Mouse (Mus musculus): Measurements from ENCODE around the gene Tln1. TPM values are rescaled to one million over a fixed set of nuclear protein-coding genes. Genes with fewer than 3 reads are reported as not detected.

Tln1 gene
- polyA plus RNA-seq, 1 experiment from 2014 or later: 55.9 TPM

- no peak for ATAC-seq (ENCODE audit: low FRiP score)
- peaks cover 45% of the 10 kb centered on the region for H3K27me3 ChIP-seq
- peak overlapping the region; percentile 47; the same call in 1 of the 2 replicates for H3K9ac ChIP-seq
- WGBS: 10% methylated on average over 22 of the region's 22 CpGs
- no peaks in the 10 kb centered on the region for H3K36me3 ChIP-seq (replicated peaks)
- H3K4me2 ChIP-seq: peak overlapping the region; percentile 60
- peak overlapping the region; percentile 36 for H3K4me3 ChIP-seq (replicated peaks)
- H3K4me1 ChIP-seq: peaks cover 17% of the 10 kb centered on the region
- H3K27ac ChIP-seq: no peak overlapping the region
- no peaks in the 10 kb centered on the region for H3K9me3 ChIP-seq
These were observed 54.4 kb downstream of the Tln1 start for GRCm38 (mm10) chr4:43507938-43508665.

- Histone ChIP-seq H3K27ac (no peak within 1 kb of the TSS), H3K36me3 (replicated peaks) (no peaks in the 10 kb centered on the region), H3K9ac (no peak within 1 kb of the TSS), H3K27me3 (peaks cover 47% of the 10 kb centered on the region), H3K4me2 (peak within 1 kb of the TSS; percentile 60; the same call in 1 of the 2 replicates), H3K4me1 (peaks cover 17% of the 10 kb centered on the region), H3K9me3 (no peaks in the 10 kb centered on the region), H3K4me3 (replicated peaks) (no peak within 1 kb of the TSS)
- WGBS: 59% methylated on average over 9 of the region's 9 CpGs
- ATAC-seq (ENCODE audit: low FRiP score): no peak
These were observed 55.8 kb downstream of the Tln1 start, which contains the start of gene Car9 for GRCm38 (mm10) chr4:43506536-43507185. Gene Car9, plus strand, starts transcription at chr4:43506966.

GRCm38 (mm10) chr4:43506074-43506473, 56.4 kb downstream of the Tln1 start:
- no peaks in the 10 kb centered on the region for H3K9me3 ChIP-seq
- H3K4me1 ChIP-seq: peaks cover 17% of the 10 kb centered on the region
- no peak overlapping the region for H3K27ac ChIP-seq
- no peak overlapping the region for H3K4me3 ChIP-seq (replicated peaks)
- H3K4me2 ChIP-seq: no peak overlapping the region
- H3K36me3 ChIP-seq (replicated peaks): no peaks in the 10 kb centered on the region
- ATAC-seq (ENCODE audit: low FRiP score): no peak
- H3K27me3 ChIP-seq: peaks cover 50% of the 10 kb centered on the region
- no peak overlapping the region for H3K9ac ChIP-seq
- WGBS: 66% methylated on average over 8 of the region's 8 CpGs

GRCm38 (mm10) chr4:43504269-43504668, 58.2 kb downstream of the Tln1 start:
- no peaks in the 10 kb centered on the region for H3K9me3 ChIP-seq
- peaks cover 19% of the 10 kb centered on the region for H3K4me1 ChIP-seq
- ATAC-seq (ENCODE audit: low FRiP score): no peak
- WGBS: 88% methylated on average over 4 of the region's 4 CpGs
- H3K36me3 ChIP-seq (replicated peaks): no peaks in the 10 kb centered on the region
- no peak overlapping the region for H3K4me2 ChIP-seq
- H3K9ac ChIP-seq: no peak overlapping the region
- H3K27ac ChIP-seq: no peak overlapping the region
- peaks cover 51% of the 10 kb centered on the region for H3K27me3 ChIP-seq
- no peak overlapping the region for H3K4me3 ChIP-seq (replicated peaks)

- H3K27me3 ChIP-seq: peaks cover 44% of the 10 kb centered on the region
- H3K4me3 ChIP-seq (replicated peaks): no peak overlapping the region
- H3K4me1 ChIP-seq: peaks cover 19% of the 10 kb centered on the region
- ATAC-seq (ENCODE audit: low FRiP score): no peak
- WGBS: 85% methylated on average over 6 of the region's 6 CpGs
- no peak overlapping the region for H3K27ac ChIP-seq
- H3K9ac ChIP-seq: no peak overlapping the region
- H3K4me2 ChIP-seq: no peak overlapping the region
- no peaks in the 10 kb centered on the region for H3K36me3 ChIP-seq (replicated peaks)
- H3K9me3 ChIP-seq: no peaks in the 10 kb centered on the region
These were observed 59.0 kb downstream of the Tln1 start for GRCm38 (mm10) chr4:43503506-43503905.

- Histone ChIP-seq H3K27me3 (peaks cover 39% of the 10 kb centered on the region), H3K4me3 (replicated peaks) (no peak overlapping the region), H3K9ac (no peak overlapping the region), H3K4me1 (peaks cover 19% of the 10 kb centered on the region), H3K27ac (no peak overlapping the region), H3K36me3 (replicated peaks) (no peaks in the 10 kb centered on the region), H3K9me3 (no peaks in the 10 kb centered on the region), H3K4me2 (no peak overlapping the region)
- 74% methylated on average over 2 of the region's 2 CpGs for WGBS
- ATAC-seq (ENCODE audit: low FRiP score): no peak
These were observed 59.5 kb downstream of the Tln1 start for GRCm38 (mm10) chr4:43503041-43503440.

GRCm38 (mm10) chr4:43499407-43500333, 62.8 kb downstream of the Tln1 start, which contains the start of gene Arhgef39:
Gene Arhgef39, minus strand, starts transcription at chr4:43499695.
- WGBS: 8% methylated on average over 50 of the region's 50 CpGs
- ATAC-seq (ENCODE audit: low FRiP score): peak; percentile 89
- Histone ChIP-seq H3K4me1 (peaks cover 40% of the 10 kb centered on the region), H3K9ac (peak within 1 kb of the TSS; percentile 65), H3K36me3 (replicated peaks) (peaks cover 28% of the 10 kb centered on the region; the same call in 1 of the 2 replicates), H3K27ac (peak within 1 kb of the TSS; percentile 54; the same call in 1 of the 2 replicates), H3K27me3 (peaks cover 14% of the 10 kb centered on the region), H3K9me3 (no peaks in the 10 kb centered on the region), H3K4me2 (peak within 1 kb of the TSS; percentile 68), H3K4me3 (replicated peaks) (peak within 1 kb of the TSS; percentile 59)

GRCm38 (mm10) chr4:43498983-43499382, 63.5 kb downstream of the Tln1 start:
- peaks cover 47% of the 10 kb centered on the region for H3K4me1 ChIP-seq
- H3K4me3 ChIP-seq (replicated peaks): peak overlapping the region; percentile 59
- no peak overlapping the region for H3K27ac ChIP-seq
- peak; percentile 39; the same call in 1 of the 2 replicates for ATAC-seq (ENCODE audit: low FRiP score)
- H3K27me3 ChIP-seq: peaks cover 14% of the 10 kb centered on the region
- peak overlapping the region; percentile 65 for H3K9ac ChIP-seq
- WGBS: 20% methylated on average over 8 of the region's 8 CpGs
- peaks cover 28% of the 10 kb centered on the region; the same call in 1 of the 2 replicates for H3K36me3 ChIP-seq (replicated peaks)
- H3K9me3 ChIP-seq: no peaks in the 10 kb centered on the region
- H3K4me2 ChIP-seq: peak overlapping the region; percentile 68

- no peaks in the 10 kb centered on the region for H3K9me3 ChIP-seq
- H3K27me3 ChIP-seq: peaks cover 14% of the 10 kb centered on the region
- ATAC-seq (ENCODE audit: low FRiP score): no peak
- H3K4me3 ChIP-seq (replicated peaks): peak overlapping the region; percentile 59
- H3K36me3 ChIP-seq (replicated peaks): peaks cover 28% of the 10 kb centered on the region; the same call in 1 of the 2 replicates
- H3K4me1 ChIP-seq: peaks cover 49% of the 10 kb centered on the region
- no peak overlapping the region for H3K27ac ChIP-seq
- peak overlapping the region; percentile 68 for H3K4me2 ChIP-seq
- 81% methylated on average over 4 of the region's 4 CpGs for WGBS
- H3K9ac ChIP-seq: peak overlapping the region; percentile 65; the same call in 1 of the 2 replicates
These were observed 64.5 kb downstream of the Tln1 start for GRCm38 (mm10) chr4:43497946-43498345.

- peaks cover 28% of the 10 kb centered on the region; the same call in 1 of the 2 replicates for H3K36me3 ChIP-seq (replicated peaks)
- no peak for ATAC-seq (ENCODE audit: low FRiP score)
- WGBS: 88% methylated on average over 8 of the region's 8 CpGs
- no peaks in the 10 kb centered on the region for H3K9me3 ChIP-seq
- H3K4me1 ChIP-seq: peaks cover 49% of the 10 kb centered on the region
- H3K4me2 ChIP-seq: peak overlapping the region; percentile 68
- H3K9ac ChIP-seq: no peak overlapping the region
- H3K27ac ChIP-seq: no peak overlapping the region
- H3K4me3 ChIP-seq (replicated peaks): no peak overlapping the region
- H3K27me3 ChIP-seq: peaks cover 14% of the 10 kb centered on the region
These were observed 65.1 kb downstream of the Tln1 start for GRCm38 (mm10) chr4:43497405-43497804.

GRCm38 (mm10) chr4:43496587-43496986, 65.9 kb downstream of the Tln1 start:
- Histone ChIP-seq H3K4me3 (replicated peaks) (no peak overlapping the region), H3K27me3 (peaks cover 8% of the 10 kb centered on the region; the same call in 1 of the 2 replicates), H3K9me3 (no peaks in the 10 kb centered on the region), H3K36me3 (replicated peaks) (peaks cover 28% of the 10 kb centered on the region; the same call in 1 of the 2 replicates), H3K4me1 (peaks cover 49% of the 10 kb centered on the region), H3K27ac (no peak overlapping the region), H3K9ac (no peak overlapping the region), H3K4me2 (no peak overlapping the region)
- no peak for ATAC-seq (ENCODE audit: low FRiP score)
- WGBS: 48% methylated on average over 6 of the region's 6 CpGs

Data from forebrain, embryonic 12.5 days (tissue).